Mouse (Mus musculus) adrenal gland, postnatal 25 days (tissue): Measurements from ENCODE around the gene Olfr1180. TPM values are rescaled to one million over a fixed set of nuclear protein-coding genes. Genes with fewer than 3 reads are reported as not detected.
"Not testable (repeated sequence)": the region's sequence is repeated elsewhere in the genome, so short reads cannot be mapped to it uniquely, and the experiment has no call there.

Source experiments
- DNase-seq: peaks from one replicate; pipeline ENCODE4 v3.0.0; 2021; ENCODE audit warnings: mixed read lengths
- long read RNA-seq: library from polyadenylated mRNA; stranded (forward); transcript quantifications from one replicate; pipeline ENCODE4 v2.0.0, GENCODE M21; 2021
- total RNA-seq: library from RNA; stranded (reverse); gene quantifications from 2 replicates; pipeline ENCODE4 v1.2.3, GENCODE M21; 2021

The Olfr1180 gene
- not detected in 2 replicates for total RNA-seq
- long read RNA-seq: 0 reads

DNA sequence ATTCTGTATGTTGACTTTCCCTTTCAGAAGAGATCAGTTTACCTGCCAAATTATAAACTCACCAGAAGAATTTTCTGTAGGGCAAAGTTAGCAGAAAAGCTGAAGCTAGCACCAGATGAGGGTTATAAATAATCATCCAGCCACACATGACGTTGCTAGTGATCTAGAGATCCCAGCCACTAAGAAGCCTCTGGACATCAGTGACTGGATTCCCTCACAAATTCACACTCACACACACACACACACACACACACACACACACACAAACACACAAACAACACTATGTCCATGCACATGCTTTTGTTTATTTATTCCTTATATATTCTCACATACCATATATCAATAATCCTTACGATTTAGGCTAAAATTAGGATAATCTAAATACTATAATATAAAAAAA, at the start of gene Olfr1180:
Gene Olfr1180 (minus strand): TSS at position 101 of the 400 bp plus-strand sequence.
- DNase-seq: no peak

DNA sequence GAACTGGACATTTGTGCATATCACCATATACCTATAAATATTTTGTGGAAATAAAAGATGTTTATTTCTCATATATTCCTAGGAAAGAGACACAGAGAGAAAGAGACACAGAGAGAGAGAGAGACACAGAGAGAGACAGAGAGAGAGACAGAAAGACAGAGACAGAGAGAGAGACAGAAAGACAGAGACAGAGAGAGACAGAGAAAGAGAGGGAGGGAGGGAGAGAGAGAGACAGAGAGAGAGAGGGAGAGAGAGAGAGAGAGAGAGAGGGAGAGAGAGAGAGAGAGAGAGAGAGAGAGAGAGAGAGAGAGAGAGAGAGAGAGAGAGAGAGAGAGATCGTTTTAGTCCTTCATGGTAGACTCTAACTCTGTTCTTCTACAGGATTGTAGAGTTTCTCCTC, 35.6 kb upstream of the Olfr1180 start, which contains the start of gene Olfr1183:
Gene Olfr1183 (plus strand): TSS at position 301 of the 400 bp plus-strand sequence.
- not testable (repeated sequence) for DNase-seq

DNA sequence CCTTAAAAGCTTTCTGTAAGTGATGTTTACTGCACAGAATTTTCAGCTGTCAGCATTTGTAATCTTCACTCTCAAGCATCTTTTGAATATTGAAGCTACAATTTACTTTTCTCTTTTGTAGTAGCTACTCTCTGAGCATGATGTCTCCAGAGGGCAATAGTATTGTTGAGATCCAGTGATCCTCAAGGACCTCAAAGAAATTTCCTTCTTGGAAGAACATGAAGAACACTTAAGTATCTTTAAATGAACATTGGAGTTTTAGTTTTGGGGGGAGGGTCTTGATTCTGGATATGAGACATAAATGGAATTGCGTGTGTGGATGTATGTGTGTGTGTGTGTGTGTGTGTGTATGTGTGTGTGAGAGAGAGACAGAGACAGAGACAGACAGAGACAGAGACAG, 30.1 kb upstream of the Olfr1180 start, which contains the start of gene Gm13757:
Gene Gm13757 (minus strand): TSS at position 101 of the 400 bp plus-strand sequence.
- DNase-seq: no peak

DNA sequence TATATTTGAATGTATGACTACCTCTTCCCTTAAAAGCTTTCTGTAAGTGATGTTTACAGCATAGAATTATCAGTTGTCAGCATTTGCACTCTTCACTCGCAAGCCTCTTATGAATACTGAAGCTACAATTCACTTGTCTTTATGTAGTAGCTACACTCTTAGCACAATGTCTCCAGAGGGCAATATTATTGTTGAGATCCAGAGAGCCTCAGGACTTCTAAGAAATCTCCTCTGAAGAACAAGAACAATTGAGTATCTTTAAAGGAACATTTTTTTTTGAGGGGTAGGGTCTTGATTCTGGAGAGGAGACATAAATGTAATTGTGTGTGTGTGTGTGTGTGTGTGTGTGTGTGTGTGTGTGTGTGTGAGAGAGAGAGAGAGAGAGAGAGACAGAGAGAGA, 7.1 kb upstream of the Olfr1180 start, which contains the start of gene Olfr1181:
Gene Olfr1181 (minus strand): TSS at position 101 of the 400 bp plus-strand sequence.
- no peak for DNase-seq

DNA sequence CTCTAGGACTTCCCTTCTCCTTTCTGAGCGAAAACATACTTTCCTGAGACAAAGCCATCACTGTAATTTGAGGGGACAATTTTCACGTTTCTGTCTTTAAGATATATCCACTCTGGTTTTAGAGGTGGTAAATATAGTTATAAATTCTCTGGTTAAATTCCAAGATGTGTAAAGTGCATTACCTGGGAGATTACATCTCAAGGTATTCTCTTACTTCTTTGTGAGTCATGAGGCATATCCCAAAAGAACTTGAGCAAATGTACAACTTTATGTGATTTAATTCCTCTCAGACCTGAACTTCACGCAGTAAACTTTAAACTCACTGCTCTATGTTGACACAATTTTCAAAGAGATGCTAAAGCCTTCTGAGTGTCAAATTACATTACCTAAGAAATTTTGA, 12.6 kb downstream of the Olfr1180 start, which contains the start of gene Olfr1179:
Gene Olfr1179 (minus strand): TSS at position 101 of the 400 bp plus-strand sequence.
- no peak for DNase-seq

DNA sequence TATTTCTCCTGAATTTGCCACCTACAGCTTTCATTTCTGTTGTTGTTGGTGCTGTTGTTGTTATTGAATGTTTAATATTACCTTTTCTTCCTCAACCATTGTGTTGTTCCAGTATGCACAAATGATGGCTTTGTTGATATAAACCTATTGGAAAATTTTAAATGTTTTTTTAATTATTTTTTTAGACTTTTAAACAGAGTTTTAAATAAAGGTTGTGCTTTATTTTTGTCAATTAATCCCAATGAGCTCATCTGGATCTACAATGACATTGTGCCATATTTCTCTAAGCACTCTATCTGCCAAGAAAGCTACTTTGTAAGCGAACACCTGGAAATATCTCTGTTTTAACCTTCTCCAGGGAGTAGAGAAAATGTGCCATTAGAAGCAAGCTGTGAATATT, 32.2 kb downstream of the Olfr1180 start, which contains the start of gene Olfr1178:
Gene Olfr1178 (plus strand): TSS at position 301 of the 400 bp plus-strand sequence.
- no peak for DNase-seq

Other genes starting within 250 kb of the Olfr1180 start
- gene Olfr1168, start 237.3 kb downstream of the Olfr1180 start, total RNA-seq: not detected in 2 replicates
- not detected in 2 replicates for gene Olfr1170, start 190.8 kb downstream of the Olfr1180 start, total RNA-seq
- not detected in 2 replicates for gene Olfr1173, start 139.3 kb downstream of the Olfr1180 start, total RNA-seq
- gene Olfr1174-ps, start 104.0 kb downstream of the Olfr1180 start, total RNA-seq: not detected in 2 replicates
- gene Olfr1175-ps, start 91.9 kb downstream of the Olfr1180 start, total RNA-seq: not detected in 2 replicates
- not detected in 2 replicates for gene Olfr1176, start 82.4 kb downstream of the Olfr1180 start, total RNA-seq
- not detected in 2 replicates for gene Olfr1177-ps, start 72.7 kb downstream of the Olfr1180 start, total RNA-seq
- not detected in 2 replicates for gene Olfr1178, start 32.1 kb downstream of the Olfr1180 start, total RNA-seq
- gene Olfr1179, start 12.7 kb downstream of the Olfr1180 start, total RNA-seq: not detected in 2 replicates
- not detected in 2 replicates for gene Olfr1181, start 7.0 kb upstream of the Olfr1180 start, total RNA-seq
- not detected in 2 replicates for gene Gm13757, start 30.0 kb upstream of the Olfr1180 start, total RNA-seq
- not detected in 2 replicates for gene Olfr1183, start 35.7 kb upstream of the Olfr1180 start, total RNA-seq
- not detected in 2 replicates for gene Olfr1184, start 64.4 kb upstream of the Olfr1180 start, total RNA-seq
- not detected in 2 replicates for gene Olfr1185-ps1, start 74.2 kb upstream of the Olfr1180 start, total RNA-seq
- gene Olfr1186, start 99.4 kb upstream of the Olfr1180 start, total RNA-seq: not detected in 2 replicates
- not detected in 2 replicates for gene Olfr1188, start 137.8 kb upstream of the Olfr1180 start, total RNA-seq
- not detected in 2 replicates for gene Olfr1189, start 167.3 kb upstream of the Olfr1180 start, total RNA-seq
- gene Olfr1191-ps1, start 221.4 kb upstream of the Olfr1180 start, total RNA-seq: not detected in 2 replicates
- gene Olfr1192-ps1, start 229.4 kb upstream of the Olfr1180 start, total RNA-seq: not detected in 2 replicates